Mouse (Mus musculus): Measurements from ENCODE around the gene Pde7b.

The Pde7b gene

DNA sequence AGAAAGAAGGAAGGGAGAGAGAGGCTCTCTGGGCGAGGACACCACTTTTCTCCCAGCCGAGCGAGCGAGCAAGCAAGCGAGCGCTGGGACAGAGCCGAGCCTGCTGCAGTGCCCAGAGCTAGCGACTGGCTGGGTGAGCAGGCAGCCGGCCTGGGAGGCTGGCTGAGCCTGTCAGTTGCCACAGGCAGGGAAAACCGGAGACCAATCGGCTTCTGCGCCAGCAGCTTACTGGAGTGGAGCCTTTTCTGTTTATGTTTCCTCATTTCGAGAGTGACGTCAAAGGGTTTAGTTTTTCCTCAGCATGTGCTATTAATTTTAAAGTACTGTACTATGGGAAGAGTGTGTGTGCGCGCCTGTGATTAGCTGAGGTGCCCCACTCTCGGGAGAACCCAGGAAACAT lies at the start of gene Pde7b:
Gene Pde7b (minus strand): TSS at position 173 of the 400 bp plus-strand sequence.
- peak; percentile 76 for DNase-seq

DNA sequence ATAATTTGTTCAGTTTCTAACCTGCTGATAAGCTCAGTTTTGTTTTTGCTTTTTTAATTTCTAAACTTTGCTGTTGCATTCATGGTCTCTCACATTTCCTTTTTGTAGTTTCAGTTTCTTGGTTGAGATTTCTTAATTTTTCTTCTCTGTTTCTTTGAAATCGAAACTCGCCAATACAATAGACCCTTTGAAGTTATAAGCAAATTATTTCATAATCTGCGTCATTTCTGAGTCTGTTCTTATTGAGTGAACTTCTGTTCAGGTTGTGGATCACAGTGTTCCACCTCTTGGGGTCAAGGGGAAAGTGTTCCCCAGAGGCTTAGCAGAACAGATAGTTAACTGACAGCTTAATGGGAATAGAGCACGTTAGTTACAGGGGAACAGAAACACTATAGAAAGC lies 47.2 kb upstream of the Pde7b start:
- DNase-seq, result no peak

DNA sequence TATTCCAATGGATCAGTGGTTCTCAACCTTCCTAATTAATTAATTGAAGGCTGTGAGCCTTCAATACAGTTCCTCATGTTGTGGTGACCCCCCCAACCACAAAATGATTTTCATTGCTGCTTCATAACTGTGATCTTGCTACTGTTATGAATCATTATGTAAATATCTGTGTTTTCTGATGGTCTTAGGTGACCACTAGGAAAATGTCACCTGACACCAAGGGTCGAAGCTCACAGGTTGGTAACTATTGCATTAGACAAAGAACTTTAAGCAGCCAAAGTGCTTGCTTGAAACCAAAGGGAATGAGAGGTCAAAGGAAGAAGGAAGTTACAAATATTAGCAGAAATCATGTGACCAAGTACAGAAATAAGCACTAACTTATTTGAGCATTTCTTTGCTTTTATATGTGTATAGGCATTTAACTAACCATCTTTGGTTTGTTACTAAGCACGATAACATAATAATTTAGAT lies 45.6 kb upstream of the Pde7b start:
- no peak for DNase-seq

DNA sequence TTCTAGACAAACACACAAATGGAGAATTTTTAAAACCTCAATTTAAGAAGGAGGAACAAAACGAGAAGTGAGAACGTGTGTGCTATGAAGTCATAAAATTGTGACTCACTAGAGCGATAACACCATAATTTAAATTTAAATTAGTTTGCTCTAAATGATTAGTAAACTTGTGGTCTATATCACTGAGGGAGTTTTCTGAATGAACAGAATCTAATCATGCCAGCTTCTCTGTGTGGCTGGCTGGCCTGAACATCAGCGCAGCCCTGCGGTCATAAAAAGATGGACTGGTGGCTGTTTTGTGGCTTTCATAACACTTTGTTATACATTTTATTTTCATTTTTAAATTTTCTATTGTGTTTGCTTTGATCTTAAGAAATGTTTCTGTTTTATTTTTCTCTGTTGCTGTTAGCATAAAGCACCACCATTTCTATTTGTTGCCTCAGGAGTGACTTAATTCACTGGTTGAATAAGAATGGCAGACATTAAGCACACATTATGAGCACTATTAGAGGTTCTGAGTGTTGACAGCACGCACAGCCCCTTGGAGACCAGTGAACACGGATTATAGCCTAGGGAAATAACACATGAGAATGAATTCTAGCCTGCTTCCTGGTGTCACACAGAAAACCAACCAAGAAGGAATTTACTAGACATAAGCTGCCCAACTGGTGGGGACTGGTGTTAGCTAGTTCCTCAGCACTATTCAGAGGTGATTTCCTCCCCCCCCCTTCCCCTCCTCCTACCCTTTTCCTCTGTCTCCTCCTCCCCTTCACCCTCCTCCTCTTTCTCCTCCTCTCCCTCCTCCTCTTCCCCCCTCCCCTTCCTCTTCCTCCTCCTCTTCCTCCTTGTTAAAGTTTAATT lies 44.9 kb upstream of the Pde7b start:
- DNase-seq, result no peak

DNA sequence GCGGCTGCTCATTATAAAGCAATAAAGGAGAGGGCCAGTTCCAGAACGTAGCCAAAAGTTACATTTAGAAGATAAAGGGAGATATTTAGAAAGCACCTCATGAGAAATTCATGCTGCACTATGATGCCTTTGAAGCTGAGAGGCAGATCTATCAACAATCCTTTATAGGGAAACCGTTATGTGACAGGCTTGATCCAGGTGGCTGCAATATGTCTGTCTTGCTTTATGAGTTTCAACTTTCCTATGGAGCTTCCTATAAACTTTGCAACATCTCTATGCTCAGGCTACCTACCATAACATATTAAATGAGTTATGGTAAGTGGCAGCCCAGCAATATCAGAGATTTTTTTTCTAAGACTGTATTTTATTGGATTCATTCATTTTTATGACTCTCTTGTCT lies 39.5 kb upstream of the Pde7b start:
- DNase-seq, result no peak

DNA sequence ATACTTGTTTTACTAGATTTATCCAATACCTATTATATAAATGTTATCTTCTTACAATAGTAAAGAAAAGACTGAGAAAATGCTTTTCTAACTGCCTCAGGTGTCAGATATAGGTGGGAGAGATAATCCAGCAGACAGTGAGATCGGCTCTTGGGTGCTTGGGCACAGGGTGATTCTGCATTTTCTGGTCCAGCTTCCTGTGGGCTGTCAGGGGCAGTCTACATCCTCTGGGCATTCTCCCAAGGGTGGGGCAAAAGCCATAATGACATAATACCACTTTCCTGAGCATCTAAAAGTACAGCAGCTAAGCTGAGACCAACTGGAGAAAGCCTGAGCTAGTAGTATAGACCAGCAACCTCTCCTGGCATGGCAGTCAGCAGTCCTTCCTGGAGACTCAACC lies 34.1 kb upstream of the Pde7b start:
- no peak for DNase-seq

DNA sequence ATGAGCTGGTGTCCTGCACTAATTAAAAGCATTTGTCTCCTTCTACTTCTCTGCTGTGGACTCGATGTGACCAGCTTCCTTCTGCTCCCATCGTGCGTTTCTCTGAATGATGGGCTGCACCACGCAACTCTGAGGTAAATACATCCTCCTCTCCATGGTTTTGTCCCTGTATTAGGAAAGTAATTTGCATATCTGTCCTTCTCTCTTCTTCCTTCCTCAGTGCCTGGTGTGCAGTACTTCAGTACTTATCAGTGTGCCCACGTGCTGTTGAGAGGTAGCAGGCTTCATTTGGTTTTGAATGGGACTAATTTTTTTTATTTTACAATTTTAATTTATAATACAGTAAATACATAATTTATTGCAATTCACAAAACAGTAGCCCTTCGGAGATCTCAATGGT lies 33.4 kb upstream of the Pde7b start:
- DNase-seq, result no peak

DNA sequence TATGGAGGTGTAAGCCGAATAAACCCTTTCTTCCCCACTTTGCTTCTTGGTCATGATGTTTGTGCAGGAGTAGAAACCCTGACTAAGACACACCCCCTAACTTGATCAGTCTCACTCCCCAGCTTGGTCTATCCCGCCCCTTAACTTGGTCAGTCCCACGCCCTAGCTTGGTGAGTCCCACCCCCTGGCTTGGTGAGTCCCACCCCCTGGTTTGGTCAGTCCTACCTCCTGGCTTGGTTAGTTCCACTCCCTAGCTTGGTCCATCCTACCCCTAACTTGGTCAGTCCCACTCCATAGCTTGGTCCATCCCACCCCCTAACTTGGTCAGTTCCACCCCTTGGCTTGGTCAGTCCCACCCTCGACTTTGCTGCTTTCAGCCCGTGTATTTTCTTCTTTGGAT lies 31.3 kb upstream of the Pde7b start:
- DNase-seq, result no peak

DNA sequence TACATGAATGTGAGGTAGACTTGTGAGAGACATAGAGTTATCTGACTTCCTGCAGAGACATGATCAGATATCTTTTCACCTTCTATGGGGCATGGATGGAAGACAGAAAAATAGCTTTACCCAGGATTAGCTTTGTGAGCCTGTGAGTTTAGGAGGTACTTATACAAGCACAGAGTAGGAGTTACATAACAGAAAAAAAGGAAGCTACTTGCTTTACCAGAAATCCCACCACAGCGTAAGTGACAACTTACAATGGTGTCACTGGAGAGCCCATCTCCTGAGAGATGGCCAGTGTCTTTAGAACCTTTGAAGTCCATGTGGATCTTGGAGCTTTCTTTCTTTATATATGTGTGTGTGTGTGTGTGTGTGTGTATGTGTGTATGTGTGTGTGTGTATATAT lies 28.0 kb upstream of the Pde7b start:
- no peak for DNase-seq

DNA sequence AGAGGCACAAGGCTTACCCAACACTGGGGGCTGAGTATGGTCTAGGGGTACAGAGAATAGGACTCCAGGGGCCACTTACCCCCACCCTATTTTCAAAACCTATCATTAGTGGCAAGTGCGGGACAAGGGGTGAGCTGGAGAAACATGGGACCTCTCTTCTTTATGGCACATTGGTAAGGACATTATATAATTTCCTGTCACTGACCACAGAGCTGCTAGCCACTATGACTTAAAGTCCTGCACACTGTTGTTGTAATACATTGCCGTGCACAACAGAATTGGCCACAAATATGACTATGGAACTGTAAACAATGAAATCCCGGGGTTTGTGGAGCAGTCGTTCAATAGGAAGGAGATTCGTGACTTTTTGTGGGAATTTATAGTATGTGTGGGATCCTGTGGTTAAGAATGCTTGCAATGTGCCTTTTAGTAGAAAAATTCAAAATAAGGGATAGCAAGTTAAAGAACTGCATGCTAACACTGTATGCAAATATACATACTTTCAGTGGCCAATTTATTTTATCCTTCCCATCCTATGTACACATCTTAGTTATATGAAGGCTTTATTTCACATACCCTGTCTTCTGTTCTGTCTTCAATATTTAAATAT lies 25.9 kb upstream of the Pde7b start:
- no peak for DNase-seq

DNA sequence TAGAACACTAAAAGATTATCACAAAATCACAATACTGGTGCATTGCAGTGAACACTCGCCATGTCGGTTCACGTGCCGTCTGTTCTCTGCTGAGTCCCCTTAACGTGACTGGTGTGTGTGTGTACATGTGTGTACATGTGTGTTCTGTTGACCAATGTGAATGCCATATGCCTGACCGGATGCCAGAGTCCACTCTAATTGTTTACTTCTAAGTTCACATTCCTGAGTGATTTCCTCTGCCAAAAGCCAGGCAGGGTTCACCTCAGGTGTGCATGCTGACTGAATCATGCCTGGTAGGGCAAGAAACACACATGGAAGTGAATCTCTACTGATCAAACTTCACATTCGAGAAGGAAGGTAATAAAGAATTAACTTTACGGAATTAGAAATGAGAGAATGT lies 24.1 kb upstream of the Pde7b start:
- no peak for DNase-seq

DNA sequence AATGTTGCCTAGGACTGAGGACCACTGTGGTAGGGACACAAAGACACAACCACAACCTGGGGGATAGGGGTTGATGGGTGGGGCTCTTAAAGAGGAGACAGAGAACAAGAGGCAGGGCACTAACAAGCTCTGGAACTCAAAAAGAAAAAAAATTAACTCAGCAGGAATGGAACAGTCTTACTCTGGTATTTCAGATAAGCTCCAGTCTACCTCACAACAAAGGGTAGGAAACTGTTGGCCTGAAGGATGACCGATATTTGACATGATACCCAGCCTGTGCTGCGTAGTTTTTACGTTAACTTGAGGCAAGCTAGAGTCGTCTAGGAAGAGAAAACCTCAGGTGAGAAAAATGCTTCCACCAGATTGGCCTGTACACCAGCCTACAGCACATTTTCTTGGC lies 22.4 kb upstream of the Pde7b start:
- no peak for DNase-seq

DNA sequence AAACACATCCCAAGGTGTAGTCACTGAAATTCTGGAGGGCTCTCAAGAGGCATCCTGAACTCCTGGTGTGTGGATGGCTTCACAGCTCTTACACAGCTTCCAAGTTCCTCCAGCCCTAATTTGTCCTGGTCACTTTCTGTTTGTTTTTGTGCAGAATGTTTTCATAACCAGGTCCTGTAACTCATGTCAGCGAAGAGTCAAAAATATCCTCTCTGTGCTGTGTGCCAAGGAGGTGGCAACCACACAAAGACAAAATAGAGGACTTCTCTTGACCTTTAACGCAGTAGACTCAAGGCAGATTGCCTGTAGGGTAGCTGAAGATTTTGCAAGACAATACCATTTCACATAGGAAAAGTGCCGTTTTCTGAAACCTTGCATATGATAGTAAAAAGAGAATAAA lies 14.9 kb upstream of the Pde7b start:
- no peak for DNase-seq

DNA sequence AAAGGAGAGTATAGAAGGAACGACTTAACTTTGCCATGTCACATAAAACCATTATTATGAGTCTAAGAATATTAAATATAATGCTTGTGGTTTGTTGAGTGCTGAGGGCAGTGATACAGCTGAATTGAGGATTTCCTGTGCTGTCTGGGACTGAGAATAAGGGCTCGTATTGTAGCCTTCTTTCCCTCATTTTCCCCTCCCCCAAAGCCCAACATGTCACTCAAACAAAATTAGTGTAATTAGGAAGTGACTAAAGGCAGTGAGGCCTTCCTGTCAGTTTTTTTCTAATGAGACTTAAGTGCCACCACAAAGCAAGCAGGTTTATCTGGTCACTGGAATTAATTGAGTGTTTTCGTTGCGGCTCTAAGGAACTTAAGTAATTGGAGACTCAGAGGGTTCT lies 12.3 kb upstream of the Pde7b start:
- DNase-seq, result no peak

DNA sequence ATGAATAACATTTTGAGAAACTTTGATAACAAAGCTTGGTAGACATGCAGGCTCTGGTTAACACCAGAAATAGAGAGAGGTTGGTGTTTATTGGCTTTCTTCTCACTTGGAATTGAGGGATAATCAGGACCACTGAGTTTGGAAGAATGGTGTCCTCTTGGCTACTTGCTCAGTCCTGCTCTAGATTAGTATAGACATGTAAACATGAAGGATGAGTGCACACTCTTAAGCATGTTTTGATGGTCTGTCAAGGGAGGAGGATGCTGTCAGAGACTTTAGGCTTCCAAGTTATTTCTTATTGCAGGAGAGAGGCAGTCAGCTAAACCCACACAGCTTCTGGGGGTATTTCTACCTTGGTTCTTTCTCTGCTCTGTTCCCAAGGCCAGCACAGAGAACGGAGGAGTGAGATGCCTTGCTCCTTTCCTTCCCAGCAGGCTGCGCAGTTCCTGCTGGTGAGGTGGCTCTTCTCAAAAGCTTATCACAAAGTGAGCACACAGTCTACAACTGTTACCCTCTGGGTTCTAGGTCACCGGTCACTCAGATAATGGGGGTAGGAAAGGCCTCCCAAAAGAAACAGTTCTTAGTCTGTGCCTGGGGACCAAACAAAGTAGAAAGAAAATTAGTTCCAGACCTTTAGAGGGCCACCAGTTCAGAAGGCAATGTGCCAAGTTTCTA lies 11.0 kb upstream of the Pde7b start:
- DNase-seq, result no peak

DNA sequence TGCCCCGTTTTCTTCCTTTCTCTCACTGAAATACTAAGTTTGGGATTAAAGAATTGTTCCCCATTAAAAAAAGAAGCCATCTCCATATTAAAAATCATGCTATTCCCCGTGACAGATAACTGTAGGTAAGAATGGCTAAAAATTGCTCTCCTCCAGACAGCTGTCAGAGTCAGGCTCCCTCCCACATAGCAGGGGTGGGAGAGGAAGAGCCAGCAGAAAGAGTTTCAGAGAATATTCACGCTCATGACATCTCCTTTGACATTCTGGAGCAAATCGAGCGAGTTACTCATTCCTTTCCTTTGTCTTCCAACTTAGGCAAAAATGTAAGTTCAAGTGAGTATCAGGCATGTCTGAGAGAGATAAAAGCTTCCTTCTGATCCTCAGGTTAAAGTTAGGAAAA lies 8.7 kb upstream of the Pde7b start:
- DNase-seq, result no peak

DNA sequence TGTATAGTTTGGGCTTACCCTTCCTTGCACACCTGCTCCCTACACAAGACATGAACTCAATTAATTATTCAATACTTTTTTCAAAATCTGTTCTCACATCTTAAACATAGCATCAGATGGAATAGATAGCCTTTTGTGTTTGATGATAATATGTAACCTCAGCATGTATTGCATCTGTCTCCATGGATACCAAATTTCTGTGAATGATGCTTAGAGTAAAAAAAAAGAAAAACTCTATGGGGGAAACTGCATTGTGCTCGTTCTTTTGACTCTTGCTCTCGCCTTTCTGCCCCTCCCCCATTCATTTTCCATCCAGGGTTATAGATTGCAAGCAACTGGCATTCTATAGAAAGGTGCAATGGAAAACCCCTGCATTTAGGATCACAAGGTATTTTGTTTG lies 7.3 kb upstream of the Pde7b start:
- no peak for DNase-seq

DNA sequence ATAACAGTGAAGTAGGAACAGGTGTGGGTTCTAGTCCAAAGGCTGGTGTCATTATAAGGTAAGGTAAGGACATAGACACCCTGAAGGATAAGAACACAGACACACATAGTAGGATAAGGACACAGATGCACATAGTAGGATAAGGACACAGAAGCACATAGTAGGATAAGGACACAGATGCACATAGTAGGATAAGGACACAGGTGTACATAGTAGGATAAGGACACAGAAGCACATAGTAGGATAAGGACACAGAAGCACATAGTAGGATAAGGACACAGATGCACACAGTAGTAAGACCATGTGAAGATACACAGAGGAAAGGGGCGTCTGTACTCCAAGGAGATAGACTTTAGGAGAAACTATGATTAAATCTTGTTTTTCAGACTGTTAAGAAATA lies 5.2 kb upstream of the Pde7b start:
- no peak for DNase-seq

DNA sequence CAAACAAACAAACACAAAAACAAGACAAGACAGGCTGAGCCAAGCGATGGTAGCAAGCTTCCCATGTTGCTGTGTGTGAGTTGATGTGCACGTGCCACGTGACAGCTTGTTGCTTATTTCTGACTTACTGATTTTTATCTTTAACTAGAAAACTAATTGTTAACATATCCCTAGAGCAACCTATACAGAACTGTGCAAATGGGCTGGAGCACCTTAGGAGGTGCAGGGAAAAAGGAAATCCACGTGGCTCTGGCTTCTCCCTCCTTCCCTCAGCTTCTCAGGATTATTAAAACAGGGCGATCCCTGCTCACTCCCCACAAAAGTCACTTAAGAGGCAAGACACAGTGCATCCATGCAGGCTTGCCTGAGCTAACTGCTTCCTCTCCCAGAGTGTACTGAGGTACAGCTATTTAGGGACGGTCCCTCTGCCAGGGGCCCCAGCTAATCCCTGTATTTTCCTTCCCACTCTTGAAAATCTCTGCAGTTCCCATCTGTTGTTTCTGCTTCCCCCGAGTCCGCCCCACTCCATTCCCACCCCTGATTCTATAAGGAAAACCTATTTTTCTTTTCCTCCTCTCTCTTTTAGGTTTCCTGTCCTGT lies 606 bp upstream of the Pde7b start:
- no peak for DNase-seq

DNA sequence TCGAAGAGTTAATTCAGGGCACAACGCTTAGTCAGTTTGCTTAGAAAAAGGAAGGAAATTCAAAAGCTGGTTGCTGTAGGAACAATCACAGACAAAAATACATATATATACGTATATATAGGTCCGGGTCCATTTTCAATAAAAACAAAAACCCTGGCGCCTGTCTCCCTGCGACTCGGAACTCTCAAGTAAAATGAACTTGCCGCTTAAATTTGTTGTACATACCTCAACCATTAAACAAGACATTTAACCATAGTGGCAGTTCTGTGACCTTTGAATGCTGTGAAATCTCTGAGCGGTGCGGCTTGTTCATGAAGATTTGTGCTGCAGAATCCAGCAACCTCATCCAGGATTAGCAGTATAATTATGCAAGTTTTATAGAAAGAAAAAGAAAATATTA lies 427 bp downstream of the Pde7b start:
- no peak for DNase-seq

DNA sequence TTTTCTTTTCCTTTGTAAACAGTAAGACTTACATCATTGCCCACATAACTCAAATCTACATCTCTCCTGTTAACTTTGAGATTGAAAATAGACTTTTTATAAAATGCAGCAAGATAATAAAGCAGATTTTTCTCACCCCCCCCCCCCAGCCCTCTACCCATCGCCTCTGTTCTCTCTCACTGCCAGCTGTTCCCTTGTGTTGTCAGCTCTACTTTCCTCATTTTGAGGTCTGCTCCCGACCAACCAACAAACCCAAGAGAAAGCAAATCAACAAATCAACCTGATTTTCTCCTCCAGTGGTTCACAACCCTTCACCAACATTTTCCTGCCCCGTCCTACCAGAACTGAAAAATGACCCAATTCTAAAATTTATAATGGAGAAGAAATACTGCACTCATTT lies 916 bp downstream of the Pde7b start:
- no peak for DNase-seq

DNA sequence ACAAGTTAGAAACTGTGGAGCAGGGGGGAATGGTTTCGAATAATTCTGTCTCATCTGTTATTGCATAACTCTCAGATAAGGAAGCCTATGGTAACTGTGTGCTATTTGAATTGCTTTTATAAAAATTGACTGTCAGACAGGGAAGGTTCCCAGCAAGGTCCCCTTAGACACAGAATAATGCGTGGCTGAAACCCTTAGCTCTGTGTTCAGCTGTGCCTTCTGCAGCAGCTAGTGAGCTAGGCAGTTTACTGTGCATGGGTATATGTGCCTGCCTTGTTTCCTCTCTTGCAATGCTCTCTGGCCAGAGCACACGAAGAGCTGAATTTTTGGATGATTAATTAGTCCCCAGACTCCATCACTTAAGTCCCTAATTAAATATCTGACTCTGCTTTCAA lies 1.4 kb downstream of the Pde7b start:
- DNase-seq, result no peak

DNA sequence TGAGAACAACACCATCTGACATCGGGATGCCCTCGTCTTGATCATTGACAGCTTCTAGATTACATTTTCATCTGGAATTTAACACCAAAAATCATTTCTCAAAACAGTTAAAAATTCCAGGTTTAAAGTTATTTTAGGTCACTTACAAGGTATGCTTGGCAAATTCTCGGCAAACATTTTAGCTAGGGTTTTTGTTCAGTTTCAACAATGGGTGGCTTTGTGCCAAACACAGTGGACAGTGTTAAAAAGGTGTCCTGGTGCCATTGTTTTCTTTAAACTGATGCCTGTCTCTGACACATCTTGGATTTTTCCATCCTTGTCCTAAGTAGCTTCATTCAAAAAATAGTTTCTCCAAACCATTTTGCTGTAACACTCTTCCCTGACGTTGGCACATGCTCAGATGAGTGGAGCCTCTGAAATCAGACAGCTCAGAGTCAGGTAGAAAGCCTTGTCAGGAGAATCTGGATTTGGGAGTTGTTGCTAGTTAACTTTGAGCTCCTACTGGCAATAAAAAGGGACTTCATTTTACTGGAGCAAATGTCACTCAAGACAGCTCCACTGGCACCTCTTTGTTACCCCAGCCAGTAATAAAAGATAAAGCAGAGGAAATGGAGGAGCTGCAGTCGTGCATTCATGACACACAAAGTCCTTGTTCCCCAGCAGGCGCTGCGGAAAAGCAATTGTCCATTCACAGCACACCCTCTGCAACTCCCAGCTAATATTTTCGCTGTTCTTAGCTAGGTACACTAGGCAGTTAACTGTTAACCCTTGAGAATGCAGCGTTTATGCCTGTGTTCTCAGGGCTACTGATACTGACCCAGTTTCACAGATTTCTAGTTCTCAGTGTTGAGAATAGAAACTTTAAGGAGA lies 2.0 kb downstream of the Pde7b start:
- no peak for DNase-seq
